ENCODE assay signal across 28 mouse cellular contexts in the genomic region with DNA sequence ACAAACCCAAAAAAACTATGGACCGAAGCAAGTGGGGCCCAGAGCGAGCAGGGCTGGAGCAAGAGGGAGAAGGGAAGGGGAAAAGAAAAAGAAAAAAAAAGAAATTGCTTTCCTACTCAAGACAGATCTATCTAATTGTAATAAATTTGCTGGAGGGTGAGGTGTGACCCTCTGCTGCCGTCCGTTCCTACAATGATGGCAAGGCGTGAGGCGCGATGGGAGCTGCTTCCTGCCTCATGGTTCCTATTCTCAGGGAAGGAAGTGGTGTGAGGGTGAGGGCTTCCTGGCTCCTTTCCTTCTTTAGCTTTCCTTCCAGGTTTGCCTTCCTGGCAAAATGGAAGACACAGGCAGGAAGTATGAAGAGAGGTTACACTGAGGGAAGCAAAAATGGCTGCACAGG. TPM values are rescaled to one million over a fixed set of nuclear protein-coding genes. Genes with fewer than 3 reads are reported as not detected.
DNase-seq lines count a peak whose midpoint lies in the region; ATAC-seq lines count a peak whose summit lies in the region.
"Had no signal": no experiment of that assay in that cellular context is flagged by ENCODE, and none has a peak within 500 bp of the region (broad histone marks: within the 10 kb centered on the region; RNA-seq: fewer than 3 reads in every experiment).

No protein-coding gene starts in this region.

- peaks cover 85% of the 10 kb centered on the region for H3K36me3 ChIP-seq in heart, embryonic 10.5 days
- peaks cover 28% of the 10 kb centered on the region for H3K36me3 ChIP-seq in heart, embryonic 11.5 days (ENCODE audit: control insufficient read depth, insufficient read depth, low read length)
- H3K36me3 ChIP-seq in intestine, embryonic 14.5 days (ENCODE audit: control insufficient read depth, insufficient read depth, low read length) = peaks cover 41% of the 10 kb centered on the region
- H3K36me3 ChIP-seq in intestine, embryonic 16.5 days (ENCODE audit: control insufficient read depth, insufficient read depth, low read length) = peaks cover 12% of the 10 kb centered on the region
- H3K36me3 ChIP-seq in embryonic facial prominence, embryonic 10.5 days (replicated peaks) = peaks cover 95% of the 10 kb centered on the region
- H3K36me3 ChIP-seq: G1E had no signal

- H3K4me3 ChIP-seq in heart, embryonic 10.5 days = no peak overlapping the region
- H3K4me3 ChIP-seq in heart, embryonic 11.5 days (ENCODE audit: low read depth, low read length) = no peak overlapping the region
- no peak overlapping the region for H3K4me3 ChIP-seq in intestine, embryonic 14.5 days (ENCODE audit: low read depth, low read length)
- no peak overlapping the region for H3K4me3 ChIP-seq in intestine, embryonic 16.5 days (ENCODE audit: low read length)
- H3K4me3 ChIP-seq in embryonic facial prominence, embryonic 10.5 days = no peak overlapping the region
- H3K4me3 ChIP-seq: embryonic facial prominence, embryonic 13.5 days; embryonic facial prominence, embryonic 15.5 days; erythroblast, embryonic 14.5 days; forebrain, embryonic 10.5 days; forebrain, embryonic 12.5 days had no signal

- no peak overlapping the region for H3K9ac ChIP-seq in heart, embryonic 11.5 days (ENCODE audit: low read depth, low read length)
- H3K9ac ChIP-seq in intestine, embryonic 14.5 days (ENCODE audit: low read length) = no peak overlapping the region
- no peak overlapping the region for H3K9ac ChIP-seq in intestine, embryonic 16.5 days (ENCODE audit: low read depth, low read length)
- H3K9ac ChIP-seq: embryonic facial prominence, embryonic 13.5 days; embryonic facial prominence, embryonic 15.5 days; forebrain, embryonic 12.5 days had no signal

- ATAC-seq in heart, embryonic 11.5 days (replicated peaks; ENCODE audit: insufficient number of reproducible peaks, low FRiP score, low TSS enrichment) = no peak
- no peak for ATAC-seq in intestine, embryonic 14.5 days (replicated peaks; ENCODE audit: low FRiP score, low TSS enrichment, low read depth)
- no peak for ATAC-seq in intestine, embryonic 16.5 days
- ATAC-seq: activated CD4-positive, CD25-positive, alpha-beta regulatory T cell, adult 4 months; CD4-positive, CD25-positive, alpha-beta regulatory T cell, adult 4 months; forebrain, embryonic 14.5 days; Patski had no signal

- 87% methylated on average over 7 of the region's 7 CpGs for WGBS in heart, embryonic 10.5 days
- 88% methylated on average over 7 of the region's 7 CpGs for WGBS in heart, embryonic 11.5 days (ENCODE audit: insufficient replicate concordance)
- WGBS in intestine, embryonic 14.5 days = 95% methylated on average over 7 of the region's 7 CpGs
- WGBS in intestine, embryonic 16.5 days = 93% methylated on average over 7 of the region's 7 CpGs
- 92% methylated on average over 7 of the region's 7 CpGs for WGBS in embryonic facial prominence, embryonic 10.5 days

- H3K4me2 ChIP-seq in heart, embryonic 11.5 days = no peak overlapping the region
- no peak overlapping the region for H3K4me2 ChIP-seq in intestine, embryonic 14.5 days (ENCODE audit: low read length)
- no peak overlapping the region for H3K4me2 ChIP-seq in intestine, embryonic 16.5 days (ENCODE audit: low read depth, low read length)
- H3K4me2 ChIP-seq: embryonic facial prominence, embryonic 13.5 days; embryonic facial prominence, embryonic 15.5 days; forebrain, embryonic 12.5 days had no signal

- H3K27ac ChIP-seq in heart, embryonic 10.5 days = no peak overlapping the region
- H3K27ac ChIP-seq in heart, embryonic 11.5 days (ENCODE audit: low read depth, low read length) = no peak overlapping the region
- no peak overlapping the region for H3K27ac ChIP-seq in intestine, embryonic 14.5 days (ENCODE audit: low read depth)
- H3K27ac ChIP-seq in intestine, embryonic 16.5 days (ENCODE audit: low read length) = no peak overlapping the region
- H3K27ac ChIP-seq in embryonic facial prominence, embryonic 10.5 days (replicated peaks) = no peak overlapping the region
- H3K27ac ChIP-seq: embryonic facial prominence, embryonic 13.5 days; embryonic facial prominence, embryonic 15.5 days; forebrain, embryonic 10.5 days; forebrain, embryonic 12.5 days had no signal

- H3K9me3 ChIP-seq in heart, embryonic 10.5 days = no peaks in the 10 kb centered on the region
- no peaks in the 10 kb centered on the region for H3K9me3 ChIP-seq in heart, embryonic 11.5 days (replicated peaks; ENCODE audit: control insufficient read depth, low read length)
- no peaks in the 10 kb centered on the region for H3K9me3 ChIP-seq in intestine, embryonic 14.5 days (ENCODE audit: control insufficient read depth, low read length)
- H3K9me3 ChIP-seq in intestine, embryonic 16.5 days (ENCODE audit: control insufficient read depth, low read length) = no peaks in the 10 kb centered on the region
- H3K9me3 ChIP-seq in embryonic facial prominence, embryonic 10.5 days = no peaks in the 10 kb centered on the region
- H3K9me3 ChIP-seq: embryonic facial prominence, embryonic 13.5 days; embryonic facial prominence, embryonic 15.5 days; forebrain, embryonic 10.5 days; forebrain, embryonic 12.5 days had no signal

- DNase-seq in heart, embryonic 10.5 days (ENCODE audit: low spot score) = peak; percentile 54
- DNase-seq in intestine, embryonic 14.5 days (ENCODE audit: low spot score) = peak; percentile 39
- DNase-seq in lung, postnatal 10 days = peak; percentile 0
- no peak for DNase-seq in lung, postnatal 4 days
- peak; percentile 7 for DNase-seq in embryonic facial prominence, embryonic 10.5 days (ENCODE audit: low spot score)
- no peak for DNase-seq in layer of hippocampus, adult 9-10 months (ENCODE audit: low spot score)
- DNase-seq: adrenal gland, adult 8-10 months; adrenal gland, postnatal 14 days; adrenal gland, postnatal 36 days; B cell, adult 2 months; cerebellum, adult 11-12 months; cerebellum, adult 2 months; cerebellum, adult 9-10 months; cerebellum, postnatal 10 days; cerebellum, postnatal 25 days had no signal

- H3K4me1 ChIP-seq in heart, embryonic 10.5 days = 0 out of 2 replicates have a peak, but pooled peaks cover 6% of the 10 kb centered on the region
- no peaks in the 10 kb centered on the region for H3K4me1 ChIP-seq in heart, embryonic 11.5 days (ENCODE audit: control insufficient read depth, insufficient read depth, low read length)
- no peaks in the 10 kb centered on the region for H3K4me1 ChIP-seq in intestine, embryonic 14.5 days (replicated peaks; ENCODE audit: control insufficient read depth, insufficient read depth, low read length)
- no peaks in the 10 kb centered on the region for H3K4me1 ChIP-seq in intestine, embryonic 16.5 days (ENCODE audit: control insufficient read depth, insufficient read depth, low read length)
- H3K4me1 ChIP-seq in embryonic facial prominence, embryonic 10.5 days = no peaks in the 10 kb centered on the region
- H3K4me1 ChIP-seq: embryonic facial prominence, embryonic 13.5 days; embryonic facial prominence, embryonic 15.5 days; forebrain, embryonic 10.5 days; forebrain, embryonic 12.5 days had no signal

- no peaks in the 10 kb centered on the region for H3K27me3 ChIP-seq in heart, embryonic 10.5 days (ENCODE audit: insufficient read depth, poor library complexity, severe bottlenecking)
- no peaks in the 10 kb centered on the region for H3K27me3 ChIP-seq in heart, embryonic 11.5 days (ENCODE audit: control insufficient read depth, insufficient read depth, low read length)
- no peaks in the 10 kb centered on the region for H3K27me3 ChIP-seq in intestine, embryonic 14.5 days (replicated peaks; ENCODE audit: control insufficient read depth, insufficient read depth, low read length)
- H3K27me3 ChIP-seq in intestine, embryonic 16.5 days (replicated peaks; ENCODE audit: control insufficient read depth, insufficient read depth, low read length) = no peaks in the 10 kb centered on the region
- H3K27me3 ChIP-seq in embryonic facial prominence, embryonic 10.5 days (replicated peaks; ENCODE audit: low read depth, poor library complexity, severe bottlenecking) = no peaks in the 10 kb centered on the region
- H3K27me3 ChIP-seq: CH12.LX; embryonic facial prominence, embryonic 13.5 days; embryonic facial prominence, embryonic 15.5 days; forebrain, embryonic 12.5 days; Patski had no signal

RNA-seq across cellular contexts. Expression of gene Spats2, which starts 24.8 kb away (rescaled TPM):
- 42.1 and 58.5 TPM in 2 replicates for polyA plus RNA-seq in heart, embryonic 10.5 days (2016; fragmentation: Nextera tagmentation; extraction: Ambion mirVana)
- polyA plus RNA-seq in heart, embryonic 11.5 days (2014; fragmentation: Nextera tagmentation; extraction: Ambion mirVana) = 43.5 and 45.2 TPM in 2 replicates
- polyA plus RNA-seq in intestine, embryonic 14.5 days (2014; fragmentation: Nextera tagmentation; extraction: Ambion mirVana) = 38.4 and 41.4 TPM in 2 replicates
- polyA plus RNA-seq in intestine, embryonic 16.5 days (2015; fragmentation: Nextera tagmentation; extraction: Ambion mirVana) = 18.1 and 20.9 TPM in 2 replicates
- polyA plus RNA-seq in embryonic facial prominence, embryonic 10.5 days (2016; fragmentation: Nextera tagmentation; extraction: Ambion mirVana) = 60.1 and 62.1 TPM in 2 replicates
- polyA plus RNA-seq: activated CD4-positive, CD25-positive, alpha-beta regulatory T cell, adult 4 months; G1E had no signal

RNA-seq across cellular contexts. Expression of gene Dnajc22, which starts 57.5 kb away (rescaled TPM):
- 2.7 and 7.5 TPM in 2 replicates for polyA plus RNA-seq in heart, embryonic 10.5 days (2016; fragmentation: Nextera tagmentation; extraction: Ambion mirVana)
- 0.96 and 1.7 TPM in 2 replicates for polyA plus RNA-seq in heart, embryonic 11.5 days (2014; fragmentation: Nextera tagmentation; extraction: Ambion mirVana)
- 16.3 and 20.2 TPM in 2 replicates for polyA plus RNA-seq in intestine, embryonic 14.5 days (2014; fragmentation: Nextera tagmentation; extraction: Ambion mirVana)
- 45.0 and 45.4 TPM in 2 replicates for polyA plus RNA-seq in intestine, embryonic 16.5 days (2015; fragmentation: Nextera tagmentation; extraction: Ambion mirVana)
- polyA plus RNA-seq in embryonic facial prominence, embryonic 10.5 days (2016; fragmentation: Nextera tagmentation; extraction: Ambion mirVana) = 1.1 and 1.6 TPM in 2 replicates
- polyA plus RNA-seq: activated CD4-positive, CD25-positive, alpha-beta regulatory T cell, adult 4 months; CD4-positive, CD25-positive, alpha-beta regulatory T cell, adult 4 months; G1E had no signal

Comparison
In these comparisons a context has a peak if more than half of its experiments do, and no peak if none do; other contexts are left out.
1. DNase-seq: peak in heart, embryonic 10.5 days (single experiment), intestine, embryonic 14.5 days (single experiment), lung, postnatal 10 days (single experiment) and embryonic facial prominence, embryonic 10.5 days (single experiment); none in lung, postnatal 4 days (0 of 2) and layer of hippocampus, adult 9-10 months (single experiment).